Mouse (Mus musculus): ENCODE data around the gene Gm17571. TPM values are rescaled to one million over a fixed set of nuclear protein-coding genes. Genes with fewer than 3 reads are reported as not detected.
A peak's percentile ranks its signal among the peaks of the same experiment; 100 is the strongest.

The Gm17571 gene
- polyA plus RNA-seq, 1 experiment from 2014 or later, result not detected

DNA sequence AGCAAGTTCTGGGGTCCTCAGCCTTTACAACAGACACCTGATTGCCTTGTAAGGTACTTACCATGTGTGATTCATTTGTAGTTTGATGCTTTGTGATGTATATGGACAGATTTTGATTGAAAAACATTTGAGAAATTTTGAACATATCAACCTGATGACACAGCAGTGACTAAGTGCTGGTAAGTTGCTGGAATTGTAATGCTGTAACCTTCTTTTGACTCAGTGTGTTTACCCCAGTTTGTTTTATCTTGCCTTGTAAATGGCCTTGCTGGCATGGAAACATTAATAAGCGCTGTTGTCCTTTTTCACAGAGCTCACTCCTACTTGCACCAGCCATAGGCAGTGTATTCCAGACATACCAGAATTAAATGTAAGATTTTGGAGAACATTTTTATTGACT is 14.4 kb upstream of the Gm17571 start:
- 88% methylated on average over 1 of the region's 1 CpGs for WGBS
- H3K27me3 ChIP-seq (ENCODE audit: control insufficient read depth, insufficient read depth, low read length), result no peaks in the 10 kb centered on the region
- H3K4me2 ChIP-seq (ENCODE audit: low read depth, low read length), result no peak overlapping the region
- no peak for ATAC-seq (ENCODE audit: insufficient read depth, low FRiP score)
- no peak overlapping the region for H3K4me3 ChIP-seq (replicated peaks; ENCODE audit: low read length)
- H3K4me1 ChIP-seq (ENCODE audit: control insufficient read depth, insufficient read depth, low read length), result 0 out of 2 replicates have a peak, but pooled peaks cover 4% of the 10 kb centered on the region
- no peaks in the 10 kb centered on the region for H3K9me3 ChIP-seq (replicated peaks; ENCODE audit: control insufficient read depth, low read length)
- H3K36me3 ChIP-seq (ENCODE audit: control insufficient read depth, insufficient read depth, low read length), result no peaks in the 10 kb centered on the region
- no peak overlapping the region for H3K9ac ChIP-seq (ENCODE audit: low read length)
- H3K27ac ChIP-seq (ENCODE audit: low read length), result no peak overlapping the region

DNA sequence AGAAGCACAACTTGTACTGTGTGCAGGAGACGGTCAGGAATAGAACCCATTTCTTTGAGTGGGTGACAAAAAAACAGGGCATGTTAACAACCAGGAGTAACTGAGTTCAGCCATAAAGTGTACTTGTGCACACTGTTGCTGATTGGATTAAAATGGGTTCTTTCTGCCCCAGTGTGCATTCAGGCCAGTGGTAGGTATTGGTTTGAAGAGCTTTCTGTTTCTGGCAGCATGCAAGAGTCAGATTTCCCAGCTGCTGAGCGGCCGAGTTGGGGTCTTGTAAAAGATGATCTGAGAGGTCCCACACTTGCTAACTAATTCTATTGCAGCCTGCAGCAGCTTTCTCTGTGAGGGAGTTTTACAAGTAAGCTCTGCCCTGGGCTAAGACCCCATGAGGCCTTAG is 13.5 kb upstream of the Gm17571 start:
- 86% methylated on average over 3 of the region's 3 CpGs for WGBS
- Histone ChIP-seq H3K4me2 (ENCODE audit: low read depth, low read length) (no peak overlapping the region), H3K4me1 (ENCODE audit: control insufficient read depth, insufficient read depth, low read length) (0 out of 2 replicates have a peak, but pooled peaks cover 8% of the 10 kb centered on the region), H3K27me3 (ENCODE audit: control insufficient read depth, insufficient read depth, low read length) (no peaks in the 10 kb centered on the region), H3K27ac (ENCODE audit: low read length) (no peak overlapping the region), H3K9me3 (replicated peaks; ENCODE audit: control insufficient read depth, low read length) (no peaks in the 10 kb centered on the region), H3K4me3 (replicated peaks; ENCODE audit: low read length) (no peak overlapping the region), H3K9ac (ENCODE audit: low read length) (no peak overlapping the region), H3K36me3 (ENCODE audit: control insufficient read depth, insufficient read depth, low read length) (no peaks in the 10 kb centered on the region)
- no peak for ATAC-seq (ENCODE audit: insufficient read depth, low FRiP score)

DNA sequence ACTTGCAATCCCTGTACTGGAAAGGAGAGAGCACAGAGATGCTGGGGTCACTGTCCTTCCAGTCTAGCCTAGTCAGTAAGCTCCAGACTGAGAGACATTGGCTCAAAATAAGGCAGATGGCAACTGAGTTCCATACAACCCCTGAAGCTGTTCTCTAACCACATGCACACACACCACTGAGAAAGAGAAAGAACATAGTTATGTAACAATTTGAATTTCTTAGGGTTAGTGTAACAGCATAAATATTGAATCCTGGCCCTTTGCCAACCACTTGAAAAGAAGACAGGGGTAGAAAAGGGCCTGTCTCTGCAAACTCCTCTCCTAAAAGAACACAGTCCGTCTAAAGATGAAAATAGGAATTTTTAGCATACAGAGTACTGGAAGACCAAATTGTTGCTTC is 12.8 kb upstream of the Gm17571 start:
- WGBS, result 40% methylated on average over 1 of the region's 1 CpGs

DNA sequence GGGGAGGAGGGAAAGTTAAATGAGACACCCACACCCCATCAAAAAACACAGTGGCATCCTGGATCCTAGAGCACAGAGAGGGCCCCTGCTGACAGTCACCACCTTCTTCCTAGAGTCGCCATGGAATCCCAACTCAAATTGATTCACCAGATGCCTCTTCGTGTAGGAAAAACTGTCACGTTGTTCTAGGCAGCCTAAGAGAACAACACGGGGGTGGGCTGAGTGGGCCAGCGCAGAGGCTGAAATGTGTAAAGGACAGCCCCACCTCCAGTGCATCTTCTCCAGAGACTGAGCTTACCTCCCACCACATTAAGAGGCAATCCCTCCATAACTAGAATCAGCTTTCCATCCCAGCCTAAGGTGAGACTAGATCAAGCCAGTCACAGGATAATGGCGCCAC is 11.2 kb upstream of the Gm17571 start:
- WGBS, result 84% methylated on average over 6 of the region's 6 CpGs
- H3K4me2 ChIP-seq (ENCODE audit: low read depth, low read length), result no peak overlapping the region
- H3K4me1 ChIP-seq (ENCODE audit: control insufficient read depth, insufficient read depth, low read length), result 0 out of 2 replicates have a peak, but pooled peaks cover 12% of the 10 kb centered on the region
- no peak for ATAC-seq (ENCODE audit: insufficient read depth, low FRiP score)
- no peaks in the 10 kb centered on the region for H3K9me3 ChIP-seq (replicated peaks; ENCODE audit: control insufficient read depth, low read length)
- no peak overlapping the region for H3K27ac ChIP-seq (ENCODE audit: low read length)
- no peaks in the 10 kb centered on the region for H3K36me3 ChIP-seq (ENCODE audit: control insufficient read depth, insufficient read depth, low read length)
- H3K27me3 ChIP-seq (ENCODE audit: control insufficient read depth, insufficient read depth, low read length), result no peaks in the 10 kb centered on the region
- H3K4me3 ChIP-seq (replicated peaks; ENCODE audit: low read length), result no peak overlapping the region
- H3K9ac ChIP-seq (ENCODE audit: low read length), result no peak overlapping the region

More for the DNA sequence above, 12.8 kb upstream of the Gm17571 start:
- Histone ChIP-seq H3K27me3 (ENCODE audit: control insufficient read depth, insufficient read depth, low read length) (no peaks in the 10 kb centered on the region), H3K4me1 (ENCODE audit: control insufficient read depth, insufficient read depth, low read length) (0 out of 2 replicates have a peak, but pooled peaks cover 12% of the 10 kb centered on the region), H3K9ac (ENCODE audit: low read length) (no peak overlapping the region), H3K36me3 (ENCODE audit: control insufficient read depth, insufficient read depth, low read length) (no peaks in the 10 kb centered on the region), H3K9me3 (replicated peaks; ENCODE audit: control insufficient read depth, low read length) (no peaks in the 10 kb centered on the region), H3K27ac (ENCODE audit: low read length) (no peak overlapping the region), H3K4me2 (ENCODE audit: low read depth, low read length) (no peak overlapping the region), H3K4me3 (replicated peaks; ENCODE audit: low read length) (no peak overlapping the region)
- ATAC-seq (ENCODE audit: insufficient read depth, low FRiP score), result no peak

DNA sequence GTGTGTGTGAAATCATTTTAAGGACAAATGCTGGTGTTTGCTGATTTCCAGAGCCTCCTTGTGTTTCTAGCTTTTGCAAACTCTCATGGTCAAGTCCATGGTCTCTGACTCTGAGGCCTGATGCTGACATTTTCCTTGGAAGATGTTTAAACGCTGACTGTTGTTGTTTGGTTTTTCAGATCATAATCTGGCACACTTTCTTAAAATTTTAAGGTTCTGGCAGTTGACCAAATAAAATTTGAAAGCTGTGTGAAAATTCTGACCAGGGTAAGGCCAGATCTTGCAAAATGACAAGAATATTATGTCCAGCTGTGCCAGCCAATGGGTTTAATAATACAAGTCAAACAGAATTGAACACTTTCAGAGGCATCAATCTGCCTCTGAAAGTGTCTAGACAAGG is 8.7 kb upstream of the Gm17571 start:
- no peaks in the 10 kb centered on the region for H3K27me3 ChIP-seq (ENCODE audit: control insufficient read depth, insufficient read depth, low read length)
- 0 out of 2 replicates have a peak, but pooled peaks cover 12% of the 10 kb centered on the region for H3K4me1 ChIP-seq (ENCODE audit: control insufficient read depth, insufficient read depth, low read length)
- ATAC-seq (ENCODE audit: insufficient read depth, low FRiP score), result no peak
- H3K9ac ChIP-seq (ENCODE audit: low read length), result no peak overlapping the region
- 33% methylated on average over 1 of the region's 1 CpGs for WGBS
- H3K4me3 ChIP-seq (replicated peaks; ENCODE audit: low read length), result no peak overlapping the region
- peak overlapping the region; percentile 46; the same call in 1 of the 2 replicates for H3K27ac ChIP-seq (ENCODE audit: low read length)
- no peaks in the 10 kb centered on the region for H3K9me3 ChIP-seq (replicated peaks; ENCODE audit: control insufficient read depth, low read length)
- H3K36me3 ChIP-seq (ENCODE audit: control insufficient read depth, insufficient read depth, low read length), result no peaks in the 10 kb centered on the region
- H3K4me2 ChIP-seq (ENCODE audit: low read depth, low read length), result no peak overlapping the region

DNA sequence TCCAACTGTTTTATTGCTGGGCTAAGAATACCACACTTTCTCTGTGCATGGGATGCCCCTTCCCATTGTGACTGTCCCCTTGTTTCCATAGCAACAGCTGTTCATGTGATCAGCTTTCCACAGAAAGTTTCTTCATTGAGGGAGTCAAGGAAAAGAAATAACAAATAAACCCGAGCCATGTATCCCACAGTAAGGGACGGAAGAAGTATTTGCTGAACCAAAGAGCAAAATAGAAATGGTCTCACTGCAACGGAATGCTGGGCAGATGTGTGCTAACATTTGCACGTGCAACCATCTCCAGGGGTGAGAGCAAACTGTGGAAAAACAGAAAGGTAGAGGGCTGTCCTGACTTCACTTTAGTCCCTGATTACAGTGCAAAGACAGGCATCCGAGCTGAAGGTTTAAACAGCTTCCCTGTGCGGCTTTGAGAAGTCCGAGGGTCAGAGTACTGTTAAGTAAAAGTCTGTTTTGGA is 8.1 kb upstream of the Gm17571 start:
- no peaks in the 10 kb centered on the region for H3K27me3 ChIP-seq (ENCODE audit: control insufficient read depth, insufficient read depth, low read length)
- 0 out of 2 replicates have a peak, but pooled peaks cover 12% of the 10 kb centered on the region for H3K4me1 ChIP-seq (ENCODE audit: control insufficient read depth, insufficient read depth, low read length)
- peak; percentile 44; the same call in 1 of the 2 replicates for ATAC-seq (ENCODE audit: insufficient read depth, low FRiP score)
- H3K4me3 ChIP-seq (replicated peaks; ENCODE audit: low read length), result no peak overlapping the region
- H3K4me2 ChIP-seq (ENCODE audit: low read depth, low read length), result peak overlapping the region; percentile 31; the same call in 1 of the 2 replicates
- WGBS, result 21% methylated on average over 7 of the region's 7 CpGs
- H3K9me3 ChIP-seq (replicated peaks; ENCODE audit: control insufficient read depth, low read length), result no peaks in the 10 kb centered on the region
- H3K36me3 ChIP-seq (ENCODE audit: control insufficient read depth, insufficient read depth, low read length), result no peaks in the 10 kb centered on the region
- 0 out of 2 replicates have a peak overlapping the region, but pooled peaks have one; percentile 41 for H3K9ac ChIP-seq (ENCODE audit: low read length)
- H3K27ac ChIP-seq (ENCODE audit: low read length), result peak overlapping the region; percentile 46; the same call in 1 of the 2 replicates

DNA sequence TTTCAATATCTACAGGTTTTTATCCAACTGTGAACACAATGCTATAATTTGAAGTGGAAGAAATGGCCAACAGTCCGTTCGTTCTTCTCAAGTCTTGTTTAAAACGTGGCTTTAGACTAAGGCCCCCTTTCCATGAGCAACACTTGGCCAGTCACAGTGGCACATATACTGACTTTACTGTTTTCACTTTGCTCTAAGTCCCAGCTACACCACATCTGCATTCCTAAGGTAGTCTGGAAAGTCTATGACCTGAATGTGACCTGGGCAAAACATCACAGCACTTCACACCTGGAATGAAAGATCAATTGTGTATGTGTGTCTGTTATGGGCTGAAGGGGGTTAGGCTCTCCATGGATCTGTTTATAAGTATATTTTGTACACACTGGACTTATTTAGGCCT is 2.2 kb upstream of the Gm17571 start:
- Histone ChIP-seq H3K4me1 (ENCODE audit: control insufficient read depth, insufficient read depth, low read length) (no peaks in the 10 kb centered on the region), H3K36me3 (ENCODE audit: control insufficient read depth, insufficient read depth, low read length) (no peaks in the 10 kb centered on the region), H3K9ac (ENCODE audit: low read length) (no peak overlapping the region), H3K27me3 (ENCODE audit: control insufficient read depth, insufficient read depth, low read length) (no peaks in the 10 kb centered on the region), H3K9me3 (replicated peaks; ENCODE audit: control insufficient read depth, low read length) (no peaks in the 10 kb centered on the region), H3K27ac (ENCODE audit: low read length) (no peak overlapping the region), H3K4me2 (ENCODE audit: low read depth, low read length) (no peak overlapping the region), H3K4me3 (replicated peaks; ENCODE audit: low read length) (no peak overlapping the region)
- no peak for ATAC-seq (ENCODE audit: insufficient read depth, low FRiP score)
- 85% methylated on average over 3 of the region's 3 CpGs for WGBS

DNA sequence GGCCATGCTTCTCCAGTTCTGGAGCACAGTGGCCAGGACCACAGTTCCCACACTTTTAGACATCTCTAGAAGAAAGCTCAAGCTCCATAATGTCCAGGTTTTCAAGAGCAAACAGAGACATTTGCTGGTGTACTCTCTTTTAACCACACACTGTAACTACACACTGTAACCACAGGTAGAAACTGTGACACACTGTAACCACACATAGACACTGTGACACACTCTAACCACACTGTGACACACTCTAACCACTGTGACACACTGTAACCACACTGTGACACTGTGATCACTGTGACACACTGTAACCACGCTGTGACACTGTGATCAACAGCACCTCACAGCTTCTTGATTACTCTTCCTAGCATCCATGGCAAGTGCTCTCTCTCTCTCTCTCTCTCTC is 317 bp downstream of the Gm17571 start:
- no peak overlapping the region for H3K4me2 ChIP-seq (ENCODE audit: low read depth, low read length)

DNA sequence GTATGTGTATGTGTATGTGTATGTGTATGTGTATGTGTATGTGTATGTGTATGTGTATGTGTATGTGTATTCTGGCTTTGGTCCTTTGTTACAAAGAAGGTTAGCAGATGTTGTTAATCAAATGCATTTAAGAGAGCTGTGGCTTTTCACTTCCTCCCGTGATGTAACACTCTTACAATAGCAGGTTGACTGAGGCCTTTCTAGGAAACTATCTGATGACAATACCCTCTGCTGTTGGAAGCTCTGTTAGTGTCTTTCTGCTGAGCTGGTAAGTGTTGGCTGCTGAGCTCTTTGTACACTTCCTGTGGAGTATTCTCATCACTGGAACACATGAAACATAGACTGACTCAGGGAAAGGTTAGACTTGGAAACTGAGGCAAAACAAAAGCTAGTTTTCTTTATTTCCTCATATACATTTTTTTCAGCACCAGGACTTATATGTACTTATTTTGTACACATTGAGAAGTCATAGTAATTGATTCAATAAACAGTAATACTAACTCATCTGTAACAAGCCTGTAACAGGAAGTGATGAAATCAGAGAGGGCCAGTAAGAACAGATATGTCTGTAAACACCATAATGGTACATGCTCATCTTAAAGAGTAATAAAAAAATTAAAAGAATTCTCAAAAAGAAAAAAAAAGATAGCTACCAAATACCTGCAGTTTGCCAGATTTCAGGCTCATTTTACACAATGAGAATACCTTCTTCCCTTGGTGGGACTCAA is 2.9 kb downstream of the Gm17571 start:
- 44% methylated on average over 1 of the region's 1 CpGs for WGBS
- ATAC-seq (ENCODE audit: insufficient read depth, low FRiP score), result no peak

More for the DNA sequence above, 317 bp downstream of the Gm17571 start:
- Histone ChIP-seq H3K36me3 (ENCODE audit: control insufficient read depth, insufficient read depth, low read length) (no peaks in the 10 kb centered on the region), H3K27ac (ENCODE audit: low read length) (no peak overlapping the region), H3K4me3 (replicated peaks; ENCODE audit: low read length) (no peak overlapping the region), H3K27me3 (ENCODE audit: control insufficient read depth, insufficient read depth, low read length) (no peaks in the 10 kb centered on the region), H3K9me3 (replicated peaks; ENCODE audit: control insufficient read depth, low read length) (no peaks in the 10 kb centered on the region), H3K9ac (ENCODE audit: low read length) (no peak overlapping the region), H3K4me1 (ENCODE audit: control insufficient read depth, insufficient read depth, low read length) (peaks cover 8% of the 10 kb centered on the region; the same call in 1 of the 2 replicates)
- 76% methylated on average over 1 of the region's 1 CpGs for WGBS
- ATAC-seq (ENCODE audit: insufficient read depth, low FRiP score), result no peak

More for the DNA sequence above, 2.9 kb downstream of the Gm17571 start:
- Histone ChIP-seq H3K36me3 (ENCODE audit: control insufficient read depth, insufficient read depth, low read length) (no peaks in the 10 kb centered on the region), H3K4me3 (replicated peaks; ENCODE audit: low read length) (no peak overlapping the region), H3K27me3 (ENCODE audit: control insufficient read depth, insufficient read depth, low read length) (no peaks in the 10 kb centered on the region), H3K27ac (ENCODE audit: low read length) (no peak overlapping the region), H3K4me1 (ENCODE audit: control insufficient read depth, insufficient read depth, low read length) (peaks cover 8% of the 10 kb centered on the region; the same call in 1 of the 2 replicates), H3K4me2 (ENCODE audit: low read depth, low read length) (no peak overlapping the region), H3K9me3 (replicated peaks; ENCODE audit: control insufficient read depth, low read length) (no peaks in the 10 kb centered on the region), H3K9ac (ENCODE audit: low read length) (no peak overlapping the region)

Data from stomach, embryonic 16.5 days (tissue).